Mouse (Mus musculus): ENCODE data around the gene Rpf2. TPM values are rescaled to one million over a fixed set of nuclear protein-coding genes. Genes with fewer than 3 reads are reported as not detected.

Rpf2 gene
- 10 to 100 TPM; 52.0 to 72.7 TPM for polyA plus RNA-seq (2017; shearing (Covaris generic))

DNA sequence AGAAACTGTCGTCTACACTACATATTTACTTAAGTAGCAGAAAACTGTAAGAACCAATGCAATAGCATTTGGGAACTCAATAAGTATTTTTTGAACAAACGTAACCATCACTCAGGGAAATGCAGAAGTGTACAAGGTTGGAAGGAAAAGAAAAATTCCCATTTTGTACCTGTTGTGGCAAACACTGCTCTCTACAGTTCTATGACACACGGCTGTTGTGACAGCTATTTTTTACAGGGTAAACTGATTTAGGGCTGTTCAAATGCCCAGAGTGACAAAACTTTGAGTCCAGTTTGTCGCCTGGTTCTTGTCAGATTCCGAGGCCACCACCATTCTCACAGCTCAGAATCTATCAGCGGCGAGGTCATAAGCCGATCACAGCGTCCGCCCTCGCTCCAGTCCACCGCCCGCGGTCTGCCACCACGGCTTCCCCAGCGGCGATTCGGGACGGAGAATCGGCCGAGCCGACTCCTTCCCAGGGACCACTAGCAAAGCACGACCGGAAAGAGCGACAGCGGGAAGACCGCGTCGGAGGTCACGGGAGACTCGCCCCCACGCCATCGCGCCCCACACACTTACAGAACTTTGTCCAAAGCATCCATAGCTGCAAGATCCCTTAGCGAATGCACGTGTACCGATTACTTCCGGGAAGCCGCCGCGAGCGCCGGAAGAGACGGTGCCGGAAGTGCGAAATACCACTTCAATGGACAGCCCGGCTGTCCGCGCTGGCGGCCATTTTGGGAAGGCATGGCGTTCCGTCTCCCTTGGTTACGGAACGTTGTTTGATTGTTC lies at the start of gene Rpf2:
TSS of gene Rpf2 (minus strand) at position 663 of the 792 bp plus-strand sequence.

DNA sequence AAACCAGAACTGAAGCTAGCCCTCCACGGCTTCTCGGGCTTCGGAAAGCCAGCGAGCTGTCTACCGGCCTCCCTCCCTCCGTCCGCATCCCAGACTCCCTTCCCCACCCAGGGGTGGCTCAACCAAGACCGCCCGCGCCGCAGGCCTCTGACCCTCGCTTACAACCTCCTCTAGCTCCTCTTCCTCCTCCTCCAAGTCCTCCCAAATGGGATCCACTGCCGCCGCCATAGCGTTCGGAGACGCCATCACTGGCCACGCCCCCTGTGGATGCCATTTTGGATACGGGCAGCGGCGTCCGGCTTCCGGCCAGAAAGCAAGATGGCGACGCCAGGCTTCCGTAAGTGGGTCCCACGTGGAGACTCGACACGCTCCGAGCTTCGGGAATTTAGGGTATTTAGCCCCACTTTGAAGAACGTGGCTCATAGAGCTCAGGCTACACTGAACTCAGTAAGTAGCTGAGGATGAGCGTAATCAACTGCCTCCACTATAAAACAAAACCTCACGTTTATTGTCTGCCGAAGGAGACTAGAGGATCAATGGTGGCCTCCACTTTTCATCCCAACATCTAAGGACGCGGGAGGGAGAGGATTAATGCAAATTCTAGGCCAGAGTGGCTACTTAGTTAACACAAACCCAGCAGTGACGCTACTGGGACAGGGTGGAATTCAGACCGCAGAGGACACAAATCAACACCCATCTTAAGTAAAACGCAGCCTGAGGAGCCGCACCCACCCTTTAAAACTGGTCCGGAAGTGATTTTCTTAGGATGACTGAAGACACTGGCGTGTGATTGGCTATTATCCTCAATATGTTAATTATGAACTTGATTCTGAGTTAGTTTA lies 10.8 kb upstream of the Rpf2 start, which contains the start of gene Gtf3c6:
TSS of gene Gtf3c6 (minus strand) at position 695 of the 842 bp plus-strand sequence.

Other genes with a start within 250 kb of the Rpf2 start
- under 1 TPM; 0.08 to 0.23 TPM for gene Mfsd4b1, start 221.8 kb downstream of the Rpf2 start, polyA plus RNA-seq (2017; shearing (Covaris generic))
- gene Slc16a10, start 104.8 kb downstream of the Rpf2 start, polyA plus RNA-seq (2017; shearing (Covaris generic)) = 1 to 10 TPM in 1 of 2 experiments, under 1 TPM in 1; 0.87 to 3.0 TPM
- gene Gtf3c6, start 11.1 kb upstream of the Rpf2 start, polyA plus RNA-seq (2017; shearing (Covaris generic)) = 10 to 100 TPM; 80.3 to 82.9 TPM
- 10 to 100 TPM; 48.8 to 58.1 TPM for gene Amd1, start 55.1 kb upstream of the Rpf2 start, polyA plus RNA-seq (2017; shearing (Covaris generic))
- gene Cdk19, start 92.5 kb upstream of the Rpf2 start, polyA plus RNA-seq (2017; shearing (Covaris generic)) = 10 to 100 TPM; 32.8 to 45.5 TPM

All from inflammation-experienced regulatory T-cells (primary cell).